Mouse (Mus musculus) kidney, postnatal 36 days (tissue): ENCODE results near the gene Ddx4.

Source experiments
- DNase-seq, 2 experiments: peaks; one replicate each; pipeline ENCODE4 v3.0.0; 2021 to 2022; ENCODE audit warnings: mixed read lengths in 2 of 2

Gene Ddx4

DNA sequence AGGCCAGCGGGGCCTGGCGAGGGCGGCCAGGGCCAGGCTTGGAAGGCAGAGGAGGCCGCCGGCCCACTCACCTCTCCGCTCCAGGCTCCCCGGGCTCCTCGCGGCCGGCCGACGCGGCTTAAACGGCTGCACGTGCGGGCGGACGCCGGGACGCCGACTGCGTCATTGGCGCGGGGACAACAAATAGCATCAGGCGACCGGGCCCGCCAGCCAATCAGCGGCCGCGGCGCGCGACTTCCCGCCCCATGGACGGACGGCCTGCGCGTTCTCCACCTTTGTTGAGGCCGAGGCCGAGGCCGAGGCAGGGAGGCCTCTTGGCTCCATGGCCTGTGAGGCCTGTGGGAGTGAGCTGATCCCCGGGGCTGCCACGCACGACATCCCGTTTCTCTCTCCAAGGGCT lies at the start of gene Ddx4:
Gene Ddx4, minus strand, starts transcription at position 271 of the 400 bp plus-strand sequence.
- no peak for DNase-seq

DNA sequence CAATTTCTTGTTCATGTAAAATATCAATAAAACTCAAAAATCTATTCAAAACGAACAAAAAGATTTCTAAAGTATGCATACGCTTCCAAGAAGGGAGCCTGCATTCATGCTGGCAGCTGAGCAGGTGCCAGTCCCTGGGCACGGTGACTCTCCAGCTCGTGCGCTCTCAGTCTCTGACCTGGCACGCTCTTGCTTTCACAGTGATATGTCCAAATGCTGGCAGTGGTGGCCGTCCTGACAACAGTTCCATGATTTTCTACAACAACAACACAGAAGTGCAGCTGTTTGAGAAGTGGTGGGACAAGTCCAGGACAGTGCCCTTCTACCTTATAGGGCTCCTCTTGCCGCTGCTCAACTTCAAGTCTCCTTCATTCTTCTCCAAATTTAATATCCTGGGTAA lies 49.0 kb upstream of the Ddx4 start:
- DNase-seq, result no peak

DNA sequence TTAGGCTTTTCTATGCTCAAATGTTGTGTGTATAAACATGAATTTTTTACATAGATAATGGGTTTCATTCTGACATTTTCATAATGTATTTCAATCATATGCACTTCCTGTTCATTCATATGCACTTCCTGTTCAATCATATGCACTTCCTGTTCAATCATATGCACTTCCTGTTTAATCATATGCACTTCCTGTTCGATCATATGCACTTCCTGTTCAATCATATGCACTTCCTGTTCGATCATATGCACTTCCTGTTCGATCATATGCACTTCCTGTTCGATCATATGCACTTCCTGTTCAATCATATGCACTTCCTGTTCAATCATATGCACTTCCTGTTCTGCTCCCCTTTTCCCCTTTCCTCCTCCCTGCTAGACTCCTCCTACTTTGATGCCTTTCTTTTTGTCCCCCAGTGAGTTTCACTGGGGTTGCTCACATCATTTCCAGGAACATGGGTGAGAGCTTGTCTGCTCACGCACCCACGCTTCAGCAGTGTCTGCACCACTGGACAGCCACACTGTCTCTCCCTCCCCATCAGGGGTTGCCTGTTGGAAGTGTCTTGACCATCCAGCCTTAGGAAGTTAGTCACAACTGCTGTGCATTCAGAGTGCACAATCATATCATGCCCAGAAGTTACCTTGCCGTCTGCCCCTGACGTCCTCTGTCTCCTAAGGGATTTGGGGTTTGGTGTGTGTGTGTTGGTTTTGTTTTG lies 43.4 kb upstream of the Ddx4 start:
- no peak for DNase-seq

DNA sequence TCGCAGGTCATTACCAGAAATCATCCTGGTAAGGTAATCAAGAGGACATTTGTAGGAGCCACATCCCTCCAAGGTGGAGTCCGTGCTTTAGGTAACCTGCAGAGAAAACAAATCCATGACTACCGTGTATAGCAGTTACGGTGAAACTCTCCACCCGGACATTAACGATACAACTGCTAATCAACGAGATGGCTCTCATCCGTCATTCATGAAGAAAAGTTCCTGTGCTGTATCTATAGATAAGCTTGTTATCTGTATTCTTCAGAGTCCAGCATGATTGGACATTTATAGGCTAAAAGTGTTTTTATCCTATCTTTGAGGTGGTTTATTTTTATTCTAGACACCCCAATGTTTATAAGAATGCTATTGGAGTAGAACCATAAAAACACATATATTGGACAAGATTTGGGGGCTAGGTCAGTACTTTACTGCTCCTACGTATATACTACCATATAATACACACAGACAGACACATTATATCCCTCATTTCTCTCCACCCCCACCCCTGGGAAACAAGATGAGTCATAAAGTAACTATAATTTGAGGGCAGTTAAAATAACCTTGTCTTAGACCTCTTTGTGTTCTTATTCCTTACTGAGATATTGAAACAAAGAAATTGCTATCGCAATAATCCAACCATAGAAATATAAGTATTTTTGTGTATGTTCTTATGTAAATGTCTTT lies 40.7 kb upstream of the Ddx4 start:
- no peak for DNase-seq

- DNase-seq, result no peak
These were observed 33.9 kb upstream of the Ddx4 start for GRCm38 (mm10) chr13:112686155-112686554.

DNA sequence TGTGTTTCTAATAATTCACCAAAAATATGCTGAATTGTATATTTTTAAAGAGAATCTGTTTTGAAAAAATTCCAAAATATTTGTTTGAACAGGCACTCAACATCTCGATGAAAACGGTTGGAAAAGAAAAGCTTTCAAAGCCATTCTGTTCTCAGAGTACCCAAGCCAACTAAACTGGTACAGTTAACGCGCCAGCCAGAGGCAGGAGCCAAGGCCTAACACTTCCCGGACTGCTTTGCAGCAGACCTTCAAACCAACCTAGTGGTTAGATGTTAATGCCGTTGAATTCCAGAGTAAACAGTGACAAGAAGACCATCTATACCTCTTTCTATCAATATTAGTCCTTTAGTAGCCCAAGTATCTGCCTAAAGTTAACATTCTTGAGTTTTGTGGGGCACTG lies 31.7 kb upstream of the Ddx4 start:
- no peak for DNase-seq

GRCm38 (mm10) chr13:112683312-112683711 lies 31.0 kb upstream of the Ddx4 start:
- no peak for DNase-seq

- DNase-seq, result peak in 1 of 2 experiments; percentile 50
These were observed 25.9 kb upstream of the Ddx4 start for GRCm38 (mm10) chr13:112678154-112678553.

DNA sequence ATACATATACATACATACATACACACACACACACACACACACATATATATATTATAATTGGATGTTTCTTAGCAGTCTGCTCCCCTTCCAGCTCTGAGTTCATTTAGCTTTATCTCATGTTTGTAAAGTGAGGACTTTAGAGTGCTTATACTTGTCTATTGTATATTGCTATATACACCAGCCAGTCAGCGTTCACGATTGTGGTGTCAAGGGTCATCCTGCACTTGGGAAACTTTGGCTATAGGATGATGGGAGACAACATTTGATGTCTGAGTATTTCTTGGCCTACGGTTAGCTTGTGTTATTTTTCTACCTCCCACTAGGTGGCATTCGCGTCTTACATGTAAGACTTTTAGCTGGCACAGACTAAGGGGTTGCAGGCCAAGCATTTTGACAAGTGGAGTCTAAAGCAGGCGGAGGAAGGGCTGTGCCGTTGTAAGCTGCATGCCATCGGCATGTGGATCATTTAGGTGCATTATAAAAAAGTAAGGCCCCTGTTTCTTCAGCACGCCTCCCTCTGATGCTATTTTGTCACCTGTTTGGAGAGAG lies 21.7 kb upstream of the Ddx4 start:
- peak; percentile 71 to 78 for DNase-seq

GRCm38 (mm10) chr13:112672797-112673196 lies 20.5 kb upstream of the Ddx4 start:
- no peak for DNase-seq

- peak in 1 of 2 experiments; percentile 11 for DNase-seq
These were observed 19.4 kb upstream of the Ddx4 start for GRCm38 (mm10) chr13:112671708-112672107.

GRCm38 (mm10) chr13:112667215-112667614 lies 14.9 kb upstream of the Ddx4 start:
- DNase-seq, result no peak

DNA sequence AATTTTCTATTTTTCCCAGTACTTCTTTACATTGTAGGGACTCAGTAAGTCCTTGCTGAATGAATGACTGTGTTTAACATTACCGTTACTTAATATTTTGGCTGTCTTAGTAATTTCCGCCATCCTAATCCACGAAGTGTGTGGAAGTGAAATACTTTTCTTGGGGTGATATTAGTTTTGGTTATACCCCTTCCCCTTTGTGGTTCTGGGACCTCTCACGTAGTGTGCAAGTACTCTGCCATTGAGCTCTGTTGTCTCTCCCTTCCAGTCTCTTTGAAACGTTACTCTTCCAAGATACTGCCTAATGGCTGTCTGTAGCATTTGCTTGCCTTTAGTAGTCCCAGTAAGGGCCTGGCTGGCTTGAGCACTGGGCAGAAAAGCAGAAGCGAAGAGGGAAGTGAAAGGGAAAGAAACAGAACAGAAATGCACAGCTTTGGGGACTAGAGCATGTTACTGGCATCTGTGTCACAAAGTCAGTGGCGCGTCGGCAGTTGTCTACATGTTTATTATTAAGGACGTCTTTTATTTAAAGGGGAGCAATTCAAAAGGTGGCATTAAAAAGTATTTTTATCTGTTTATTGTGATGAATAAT lies 14.3 kb upstream of the Ddx4 start:
- DNase-seq, result no peak

- DNase-seq, result no peak
These were observed 9.4 kb upstream of the Ddx4 start for GRCm38 (mm10) chr13:112661687-112662086.

DNA sequence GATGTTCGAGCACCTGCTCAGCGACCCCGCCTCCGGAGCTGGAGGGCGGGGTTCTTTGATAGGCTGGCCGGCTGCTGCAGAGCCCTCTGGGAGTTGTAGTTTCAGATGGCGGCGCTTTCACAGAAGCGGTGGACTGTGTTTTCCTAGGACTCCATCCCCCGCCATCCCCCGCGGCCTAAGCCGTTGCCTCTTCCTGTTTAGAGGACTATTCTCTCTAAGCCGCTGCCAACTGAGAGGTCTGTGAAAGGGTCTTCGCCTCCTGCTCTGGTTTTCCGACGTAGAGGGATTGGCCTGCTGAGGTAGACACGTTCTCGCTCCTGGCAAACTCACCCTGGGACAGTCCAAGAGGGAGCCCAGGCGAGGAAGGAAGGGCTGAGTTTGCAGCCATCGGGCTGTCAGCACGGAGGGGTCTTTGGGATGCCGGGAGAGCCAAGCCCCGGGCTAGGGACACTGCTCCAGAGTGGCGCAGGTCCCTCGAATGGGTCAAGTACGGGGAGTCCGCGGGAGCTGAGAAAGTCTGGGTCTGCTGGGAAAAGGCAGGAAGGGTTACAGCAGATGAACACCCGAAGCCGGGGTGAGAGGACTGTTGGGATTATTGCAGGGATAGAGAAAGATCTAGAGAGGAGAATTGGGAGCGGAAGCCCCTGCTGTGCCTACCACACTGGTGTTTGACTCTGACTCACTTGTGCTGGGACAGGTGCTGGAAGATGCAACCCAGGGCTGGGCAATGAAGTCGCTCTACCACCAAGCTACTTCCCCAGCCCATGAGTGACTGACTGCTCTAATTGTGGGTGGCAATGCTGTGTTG lies 8.5 kb upstream of the Ddx4 start, which contains the start of gene Slc38a9:
Gene Slc38a9, plus strand, starts transcription at position 178 of the 808 bp plus-strand sequence.
- peak; percentile 97 for DNase-seq

- no peak for DNase-seq
These were observed 7.8 kb upstream of the Ddx4 start for GRCm38 (mm10) chr13:112659986-112660573.

DNA sequence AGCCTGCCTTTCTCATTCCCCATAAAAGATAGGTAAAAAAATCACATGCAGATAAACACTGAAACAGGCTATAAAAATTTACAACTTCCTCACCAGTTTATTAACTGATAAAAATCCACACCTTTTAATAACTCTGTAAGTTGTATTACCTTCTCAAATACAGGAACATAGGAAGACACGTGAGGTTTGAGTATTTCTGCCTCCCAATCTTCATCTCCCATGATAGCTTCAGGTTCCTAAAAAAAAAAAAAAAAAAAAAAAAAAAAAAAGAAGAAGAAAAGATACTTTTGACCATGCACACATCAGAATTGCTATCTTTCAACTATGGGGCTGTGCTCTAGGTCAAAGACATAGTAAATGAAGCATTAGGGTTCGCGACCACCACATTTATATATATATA lies 1.1 kb downstream of the Ddx4 start:
- DNase-seq, result no peak

DNA sequence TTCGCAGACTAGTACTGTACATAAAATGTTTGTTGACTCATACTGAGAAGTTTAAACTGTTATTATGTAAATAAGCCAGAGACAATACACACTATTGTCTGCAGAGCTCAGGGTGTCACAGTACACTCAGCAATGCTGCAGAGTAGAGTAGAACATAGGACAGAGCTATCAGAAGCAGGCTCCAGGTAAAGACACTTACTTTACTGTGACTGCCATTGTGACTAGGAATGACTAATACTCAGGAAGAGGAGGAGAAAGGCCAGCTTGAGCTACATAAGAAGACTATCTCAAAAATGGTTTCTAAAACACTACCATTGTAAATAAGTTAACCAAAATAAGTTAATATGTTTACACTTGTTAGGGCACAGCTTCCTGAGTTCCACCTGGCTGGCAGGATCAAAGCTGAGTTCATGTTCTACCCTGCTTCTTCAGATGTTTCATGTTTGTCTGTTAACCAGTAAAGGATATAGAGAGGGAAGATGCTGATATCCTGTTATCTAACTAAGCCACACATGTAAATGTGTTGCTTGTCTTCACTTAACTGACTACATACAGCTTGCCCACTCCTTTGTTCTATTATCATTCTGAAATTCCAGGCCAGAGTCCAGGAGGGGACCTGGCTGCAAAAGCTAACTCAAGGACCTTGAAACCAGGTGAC lies 6.6 kb downstream of the Ddx4 start:
- no peak for DNase-seq

- DNase-seq, result no peak
These were observed 7.3 kb downstream of the Ddx4 start for GRCm38 (mm10) chr13:112644996-112645395.

DNA sequence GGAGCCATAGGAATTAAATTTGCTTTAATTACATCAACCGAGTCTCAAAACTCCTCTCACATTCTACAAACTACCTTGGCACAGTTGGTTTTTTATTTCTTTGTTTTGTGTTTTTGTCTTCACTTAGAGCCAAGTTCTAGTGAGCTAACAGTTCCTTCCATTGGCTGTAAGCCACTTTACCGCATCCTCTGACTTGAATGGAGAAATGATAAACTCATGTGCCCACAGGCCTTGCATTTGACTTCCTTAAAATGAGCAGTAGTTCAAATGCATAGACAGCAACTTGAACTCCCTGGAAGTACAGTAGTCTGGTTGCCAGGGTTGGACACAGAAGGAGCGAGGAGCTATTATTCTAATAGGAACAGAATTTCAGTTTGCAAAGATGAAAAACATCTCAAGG lies 9.4 kb downstream of the Ddx4 start:
- no peak for DNase-seq

DNA sequence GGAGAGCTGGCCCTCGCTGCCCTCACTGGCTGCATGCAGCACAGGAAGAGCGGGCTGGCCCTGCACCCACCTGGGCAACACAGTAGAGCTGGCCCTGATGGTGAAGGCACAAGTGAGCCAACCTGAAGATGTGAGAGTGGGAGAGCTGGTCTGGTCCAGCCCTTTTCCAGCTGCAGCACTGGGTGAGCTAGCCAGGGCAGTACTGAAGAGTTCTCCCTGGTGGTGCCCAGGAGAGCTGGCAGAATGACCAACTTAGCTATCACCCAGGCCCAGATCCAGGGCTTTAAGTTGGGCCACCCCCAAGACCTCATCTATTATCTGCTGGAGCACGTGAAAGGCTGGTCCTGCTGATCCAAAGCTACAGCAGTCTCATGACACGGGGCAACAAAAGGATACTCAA lies 13.2 kb downstream of the Ddx4 start:
- no peak for DNase-seq

DNA sequence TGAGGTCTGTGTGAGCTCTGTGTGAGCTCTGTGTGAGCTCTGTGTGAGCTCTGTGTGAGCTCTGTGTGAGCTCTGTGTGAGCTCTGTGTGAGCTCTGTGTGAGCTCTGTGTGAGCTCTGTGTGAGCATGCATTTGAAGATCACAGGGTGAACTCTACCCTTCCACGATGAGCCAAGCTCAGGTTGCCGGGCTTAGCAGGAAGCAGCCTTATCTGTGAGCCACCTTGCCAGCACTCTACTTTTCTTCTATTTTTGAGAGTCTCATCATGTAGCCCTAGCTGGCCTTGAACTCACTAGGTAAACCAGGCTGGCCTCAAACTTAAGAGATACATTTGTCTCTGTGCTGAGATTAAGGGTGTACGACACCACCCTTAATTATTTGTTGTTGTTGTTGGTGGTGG lies 15.8 kb downstream of the Ddx4 start:
- no peak for DNase-seq
